Mouse (Mus musculus) urinary bladder, postnatal 10 days (tissue): ENCODE results near the gene Pemt.
A peak's percentile ranks its signal among the peaks of the same experiment; 100 is the strongest.

Experiments used
- DNase-seq: peaks from one replicate; pipeline ENCODE4 v3.0.0; 2022; ENCODE audit warnings: low spot score

Gene Pemt

GRCm38 (mm10) chr11:60046058-60046735, at the start of gene Pemt:
Pemt (minus strand) TSS chr11:60046489.
- DNase-seq, result peak; percentile 79

- DNase-seq, result no peak
Observed at GRCm38 (mm10) chr11:60094909-60095810, 48.9 kb upstream of the Pemt start.

- no peak for DNase-seq
Observed at GRCm38 (mm10) chr11:60093984-60094587, 47.8 kb upstream of the Pemt start.

GRCm38 (mm10) chr11:60093227-60093626, 46.9 kb upstream of the Pemt start:
- DNase-seq, result no peak

GRCm38 (mm10) chr11:60091422-60091761, 45.1 kb upstream of the Pemt start:
- no peak for DNase-seq

- DNase-seq, result no peak
Observed at GRCm38 (mm10) chr11:60090696-60091421, 44.6 kb upstream of the Pemt start.

- DNase-seq, result no peak
Observed at GRCm38 (mm10) chr11:60088947-60089346, 42.7 kb upstream of the Pemt start.

GRCm38 (mm10) chr11:60086676-60087075, 40.4 kb upstream of the Pemt start:
- no peak for DNase-seq

GRCm38 (mm10) chr11:60084589-60084988, 38.3 kb upstream of the Pemt start:
- DNase-seq, result no peak

- DNase-seq, result no peak
Observed at GRCm38 (mm10) chr11:60076790-60077189, 30.5 kb upstream of the Pemt start.

- DNase-seq, result no peak
Observed at GRCm38 (mm10) chr11:60076183-60076582, 29.9 kb upstream of the Pemt start.

- no peak for DNase-seq
Observed at GRCm38 (mm10) chr11:60073936-60074502, 27.7 kb upstream of the Pemt start.

- no peak for DNase-seq
Observed at GRCm38 (mm10) chr11:60073121-60073520, 26.8 kb upstream of the Pemt start.

GRCm38 (mm10) chr11:60071221-60071620, 24.9 kb upstream of the Pemt start:
- no peak for DNase-seq

GRCm38 (mm10) chr11:60070599-60070998, 24.3 kb upstream of the Pemt start:
- no peak for DNase-seq

- no peak for DNase-seq
Observed at GRCm38 (mm10) chr11:60068631-60069030, 22.3 kb upstream of the Pemt start.

- no peak for DNase-seq
Observed at GRCm38 (mm10) chr11:60067646-60068045, 21.4 kb upstream of the Pemt start.

GRCm38 (mm10) chr11:60065267-60065666, 19.0 kb upstream of the Pemt start:
- DNase-seq, result no peak

- no peak for DNase-seq
Observed at GRCm38 (mm10) chr11:60061504-60062006, 15.3 kb upstream of the Pemt start.

GRCm38 (mm10) chr11:60060026-60060425, 13.7 kb upstream of the Pemt start:
- no peak for DNase-seq

GRCm38 (mm10) chr11:60058441-60058840, 12.2 kb upstream of the Pemt start:
- no peak for DNase-seq

GRCm38 (mm10) chr11:60057987-60058386, 11.7 kb upstream of the Pemt start:
- no peak for DNase-seq
